Mouse (Mus musculus): ENCODE measurements around the gene Gm20388. TPM values are rescaled to one million over a fixed set of nuclear protein-coding genes. Genes with fewer than 3 reads are reported as not detected.
A peak's percentile ranks its signal among the peaks of the same experiment; 100 is the strongest.

Gene Gm20388
- polyA plus RNA-seq, 1 experiment, result 10.6 TPM

- H3K4me1 ChIP-seq (ENCODE audit: control insufficient read depth, insufficient read depth, low read length), result peaks cover 8% of the 10 kb centered on the region
- H3K4me3 ChIP-seq (replicated peaks; ENCODE audit: control insufficient read depth, low read depth, low read length), result no peak overlapping the region
- TF ChIP-seq CTCF (IDR thresholded peaks at IDR 0.05; ENCODE audit: control insufficient read depth, insufficient read depth, low read length) (no peak), POLR2A (IDR thresholded peaks at IDR 0.05; ENCODE audit: borderline replicate concordance, control insufficient read depth, low read depth, low read length) (no peak)
- peak overlapping the region; percentile 1; the same call in 1 of the 2 replicates for H3K27ac ChIP-seq (ENCODE audit: control insufficient read depth, insufficient read depth, low read depth, low read length, poor library complexity)
- WGBS, result 20% methylated on average over 16 of the region's 16 CpGs
Measured at GRCm38 (mm10) chr8:120378306-120378705, 467.7 kb downstream of the Gm20388 start.

GRCm38 (mm10) chr8:120379015-120379414 lies 468.4 kb downstream of the Gm20388 start:
- Histone ChIP-seq H3K4me1 (ENCODE audit: control insufficient read depth, insufficient read depth, low read length) (peaks cover 8% of the 10 kb centered on the region), H3K4me3 (replicated peaks; ENCODE audit: control insufficient read depth, low read depth, low read length) (no peak overlapping the region), H3K27ac (ENCODE audit: control insufficient read depth, insufficient read depth, low read depth, low read length, poor library complexity) (no peak overlapping the region)
- WGBS, result 44% methylated on average over 3 of the region's 3 CpGs
- TF ChIP-seq POLR2A (IDR thresholded peaks at IDR 0.05; ENCODE audit: borderline replicate concordance, control insufficient read depth, low read depth, low read length) (no peak), CTCF (IDR thresholded peaks at IDR 0.05; ENCODE audit: control insufficient read depth, insufficient read depth, low read length) (no peak)

GRCm38 (mm10) chr8:120381865-120382264 lies 471.2 kb downstream of the Gm20388 start:
- peaks cover 3% of the 10 kb centered on the region for H3K4me1 ChIP-seq (ENCODE audit: control insufficient read depth, insufficient read depth, low read length)
- WGBS, result 41% methylated on average over 4 of the region's 4 CpGs
- no peak overlapping the region for H3K4me3 ChIP-seq (replicated peaks; ENCODE audit: control insufficient read depth, low read depth, low read length)
- TF ChIP-seq POLR2A (IDR thresholded peaks at IDR 0.05; ENCODE audit: borderline replicate concordance, control insufficient read depth, low read depth, low read length), result no peak
- TF ChIP-seq CTCF (IDR thresholded peaks at IDR 0.05; ENCODE audit: control insufficient read depth, insufficient read depth, low read length), result no peak
- H3K27ac ChIP-seq (ENCODE audit: control insufficient read depth, insufficient read depth, low read depth, low read length, poor library complexity), result no peak overlapping the region

- TF ChIP-seq POLR2A (IDR thresholded peaks at IDR 0.05; ENCODE audit: borderline replicate concordance, control insufficient read depth, low read depth, low read length) (no peak), CTCF (IDR thresholded peaks at IDR 0.05; ENCODE audit: control insufficient read depth, insufficient read depth, low read length) (no peak)
- no peak overlapping the region for H3K4me3 ChIP-seq (replicated peaks; ENCODE audit: control insufficient read depth, low read depth, low read length)
- peaks cover 3% of the 10 kb centered on the region for H3K4me1 ChIP-seq (ENCODE audit: control insufficient read depth, insufficient read depth, low read length)
- peak overlapping the region; percentile 39 for H3K27ac ChIP-seq (ENCODE audit: control insufficient read depth, insufficient read depth, low read depth, low read length, poor library complexity)
- WGBS, result 27% methylated on average over 19 of the region's 19 CpGs
Measured at GRCm38 (mm10) chr8:120382436-120383203, 472.0 kb downstream of the Gm20388 start.

- TF ChIP-seq POLR2A (IDR thresholded peaks at IDR 0.05; ENCODE audit: borderline replicate concordance, control insufficient read depth, low read depth, low read length) (no peak), CTCF (IDR thresholded peaks at IDR 0.05; ENCODE audit: control insufficient read depth, insufficient read depth, low read length) (no peak; the same call in 1 of the 2 replicates)
- WGBS, result 61% methylated on average over 6 of the region's 6 CpGs
- Histone ChIP-seq H3K27ac (ENCODE audit: control insufficient read depth, insufficient read depth, low read depth, low read length, poor library complexity) (peak overlapping the region; percentile 39), H3K4me1 (ENCODE audit: control insufficient read depth, insufficient read depth, low read length) (peaks cover 2% of the 10 kb centered on the region), H3K4me3 (replicated peaks; ENCODE audit: control insufficient read depth, low read depth, low read length) (no peak overlapping the region)
Measured at GRCm38 (mm10) chr8:120383204-120383560, 472.5 kb downstream of the Gm20388 start.

- WGBS, result 49% methylated on average over 6 of the region's 6 CpGs
Measured at GRCm38 (mm10) chr8:120383713-120384112, 473.1 kb downstream of the Gm20388 start.

GRCm38 (mm10) chr8:120384745-120385144 lies 474.1 kb downstream of the Gm20388 start:
- TF ChIP-seq CTCF (IDR thresholded peaks at IDR 0.05; ENCODE audit: control insufficient read depth, insufficient read depth, low read length), result peak; percentile 47
- no peak for TF ChIP-seq POLR2A (IDR thresholded peaks at IDR 0.05; ENCODE audit: borderline replicate concordance, control insufficient read depth, low read depth, low read length)
- Histone ChIP-seq H3K27ac (ENCODE audit: control insufficient read depth, insufficient read depth, low read depth, low read length, poor library complexity) (no peak overlapping the region), H3K4me3 (replicated peaks; ENCODE audit: control insufficient read depth, low read depth, low read length) (no peak overlapping the region), H3K4me1 (ENCODE audit: control insufficient read depth, insufficient read depth, low read length) (no peaks in the 10 kb centered on the region; the same call in none of the 2 replicates)

More at GRCm38 (mm10) chr8:120383713-120384112, 473.1 kb downstream of the Gm20388 start:
- Histone ChIP-seq H3K27ac (ENCODE audit: control insufficient read depth, insufficient read depth, low read depth, low read length, poor library complexity) (no peak overlapping the region; the same call in 1 of the 2 replicates), H3K4me1 (ENCODE audit: control insufficient read depth, insufficient read depth, low read length) (no peaks in the 10 kb centered on the region; the same call in none of the 2 replicates), H3K4me3 (replicated peaks; ENCODE audit: control insufficient read depth, low read depth, low read length) (no peak overlapping the region)
- TF ChIP-seq CTCF (IDR thresholded peaks at IDR 0.05; ENCODE audit: control insufficient read depth, insufficient read depth, low read length) (no peak), POLR2A (IDR thresholded peaks at IDR 0.05; ENCODE audit: borderline replicate concordance, control insufficient read depth, low read depth, low read length) (no peak)

GRCm38 (mm10) chr8:120388246-120388645 lies 477.6 kb downstream of the Gm20388 start:
- 85% methylated on average over 6 of the region's 6 CpGs for WGBS
- H3K4me1 ChIP-seq (ENCODE audit: control insufficient read depth, insufficient read depth, low read length), result no peaks in the 10 kb centered on the region; the same call in 1 of the 2 replicates
- no peak overlapping the region for H3K27ac ChIP-seq (ENCODE audit: control insufficient read depth, insufficient read depth, low read depth, low read length, poor library complexity)
- TF ChIP-seq CTCF (IDR thresholded peaks at IDR 0.05; ENCODE audit: control insufficient read depth, insufficient read depth, low read length) (no peak), POLR2A (IDR thresholded peaks at IDR 0.05; ENCODE audit: borderline replicate concordance, control insufficient read depth, low read depth, low read length) (no peak)
- H3K4me3 ChIP-seq (replicated peaks; ENCODE audit: control insufficient read depth, low read depth, low read length), result no peak overlapping the region

Data from bone marrow, adult 2 months (tissue).